ENCODE assay signal across 11 mouse cellular contexts in the genomic region with DNA sequence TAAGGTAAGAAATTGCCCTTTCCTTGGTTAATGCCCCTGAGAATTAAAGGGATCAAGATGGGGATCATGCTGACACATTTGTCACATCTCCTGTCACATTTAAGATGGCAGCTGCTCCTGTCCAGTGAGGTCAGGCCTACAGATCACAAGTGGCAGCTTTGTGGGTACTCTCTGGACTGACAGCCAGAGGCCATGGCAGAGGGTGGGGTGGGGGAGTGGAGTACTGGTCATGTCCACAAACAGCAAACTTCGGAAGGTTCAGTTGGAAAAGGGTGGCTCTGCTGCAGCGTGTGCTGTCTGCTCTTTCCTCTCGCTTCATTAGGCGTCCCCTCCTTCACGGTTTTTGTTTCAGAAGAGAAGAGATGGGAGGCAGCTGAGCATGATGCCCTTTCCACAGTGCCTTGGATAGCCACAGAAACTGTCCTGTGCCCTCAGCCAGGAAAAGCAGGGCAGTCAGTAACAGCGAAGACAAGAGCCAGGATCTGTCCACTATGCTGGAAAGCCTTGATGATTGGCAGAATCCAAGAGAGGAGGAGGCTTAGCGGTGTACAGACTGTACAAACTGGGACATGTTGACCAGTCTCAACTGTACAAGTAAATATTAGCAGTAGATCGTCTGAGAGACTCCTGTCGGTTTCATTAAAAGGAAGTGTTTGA. TPM values are rescaled to one million over a fixed set of nuclear protein-coding genes. Genes with fewer than 3 reads are reported as not detected.
DNase-seq lines count a peak whose midpoint lies in the region; ATAC-seq and TF ChIP-seq lines count a peak whose summit lies in the region.
"Had no signal": no experiment of that assay in that cellular context is flagged by ENCODE, and none has a peak within 500 bp of the region (broad histone marks: within the 10 kb centered on the region; RNA-seq: fewer than 3 reads in every experiment).

No protein-coding gene starts in this region.

- H3K27me3 ChIP-seq in cerebellum, adult 2 months (ENCODE audit: control insufficient read depth, insufficient read depth, low read length) = no peaks in the 10 kb centered on the region
- H3K27me3 ChIP-seq in kidney, embryonic 16.5 days (ENCODE audit: insufficient read depth, low read length) = no peaks in the 10 kb centered on the region
- H3K27me3 ChIP-seq in embryonic facial prominence, embryonic 13.5 days = no peaks in the 10 kb centered on the region
- H3K27me3 ChIP-seq: limb, embryonic 13.5 days; neural tube, embryonic 15.5 days had no signal

- no peak for TF ChIP-seq POLR2A in cerebellum, adult 2 months (IDR thresholded peaks at IDR 0.05; ENCODE audit: borderline replicate concordance, insufficient read depth, low read length)

- DNase-seq in cerebellum, adult 2 months = no peak
- DNase-seq in cerebellum, adult 9-10 months = no peak
- no peak for DNase-seq in kidney, adult 11 months
- peak; percentile 60 for DNase-seq in lung, postnatal 10 days
- no peak for DNase-seq in layer of hippocampus, adult 9-10 months (ENCODE audit: low spot score)
- DNase-seq in kidney, postnatal 14 days = no peak
- DNase-seq: cerebellum, postnatal 25 days had no signal

- H3K27ac ChIP-seq in cerebellum, adult 2 months (ENCODE audit: insufficient read depth, low read length) = 0 out of 2 replicates have a peak overlapping the region, but pooled peaks have one; percentile 64
- H3K27ac ChIP-seq in kidney, embryonic 16.5 days (ENCODE audit: low read length) = peak overlapping the region; percentile 15; the same call in 1 of the 2 replicates
- H3K27ac ChIP-seq in embryonic facial prominence, embryonic 13.5 days = 0 out of 2 replicates have a peak overlapping the region, but pooled peaks have one; percentile 16
- H3K27ac ChIP-seq: limb, embryonic 13.5 days; neural tube, embryonic 15.5 days had no signal

- H3K9ac ChIP-seq in kidney, embryonic 16.5 days (replicated peaks; ENCODE audit: low read length) = no peak overlapping the region
- no peak overlapping the region for H3K9ac ChIP-seq in embryonic facial prominence, embryonic 13.5 days
- H3K9ac ChIP-seq: limb, embryonic 13.5 days; neural tube, embryonic 15.5 days had no signal

- peaks cover 8% of the 10 kb centered on the region for H3K4me1 ChIP-seq in cerebellum, adult 2 months (ENCODE audit: control insufficient read depth, insufficient read depth, low read length)
- H3K4me1 ChIP-seq in kidney, embryonic 16.5 days (ENCODE audit: insufficient read depth, low read length) = peaks cover 11% of the 10 kb centered on the region
- H3K4me1 ChIP-seq in embryonic facial prominence, embryonic 13.5 days = peaks cover 9% of the 10 kb centered on the region; the same call in 1 of the 2 replicates

- WGBS in cerebellum, adult 2 months = 38% methylated on average over 9 of the region's 9 CpGs
- 44% methylated on average over 9 of the region's 9 CpGs for WGBS in kidney, embryonic 16.5 days
- 74% methylated on average over 9 of the region's 9 CpGs for WGBS in embryonic facial prominence, embryonic 13.5 days

- no peak for TF ChIP-seq CTCF in cerebellum, adult 2 months (IDR thresholded peaks at IDR 0.05; ENCODE audit: borderline replicate concordance, insufficient read depth, low read depth, low read length)

- H3K9me3 ChIP-seq in kidney, embryonic 16.5 days (ENCODE audit: low read length) = no peaks in the 10 kb centered on the region
- no peaks in the 10 kb centered on the region for H3K9me3 ChIP-seq in embryonic facial prominence, embryonic 13.5 days
- H3K9me3 ChIP-seq: limb, embryonic 13.5 days; neural tube, embryonic 15.5 days had no signal

- ATAC-seq in kidney, embryonic 16.5 days (ENCODE audit: low FRiP score, low TSS enrichment) = peak; percentile 74
- no peak for ATAC-seq in embryonic facial prominence, embryonic 13.5 days (ENCODE audit: insufficient number of reproducible peaks, insufficient read depth, low FRiP score, low TSS enrichment, low read depth)

- H3K4me3 ChIP-seq in cerebellum, adult 2 months (replicated peaks; ENCODE audit: insufficient read depth, low read depth, low read length) = no peak overlapping the region
- H3K4me3 ChIP-seq in kidney, embryonic 16.5 days (ENCODE audit: low read length) = no peak overlapping the region
- H3K4me3 ChIP-seq in embryonic facial prominence, embryonic 13.5 days = no peak overlapping the region
- H3K4me3 ChIP-seq: limb, embryonic 13.5 days; neural tube, embryonic 15.5 days had no signal

- H3K36me3 ChIP-seq in kidney, embryonic 16.5 days (ENCODE audit: insufficient read depth, low read length) = no peaks in the 10 kb centered on the region
- H3K36me3 ChIP-seq in embryonic facial prominence, embryonic 13.5 days = peaks cover 19% of the 10 kb centered on the region; the same call in 1 of the 2 replicates

- H3K4me2 ChIP-seq in kidney, embryonic 16.5 days (replicated peaks; ENCODE audit: low read depth, low read length) = no peak overlapping the region
- H3K4me2 ChIP-seq in embryonic facial prominence, embryonic 13.5 days = no peak overlapping the region
- H3K4me2 ChIP-seq: limb, embryonic 13.5 days; neural tube, embryonic 15.5 days had no signal

RNA-seq across cellular contexts. Expression of a gene that starts 46.0 kb away (rescaled TPM):
- 15.0 and 16.5 TPM in 2 replicates for polyA plus RNA-seq in cerebellum, adult 2 months (2012; rRNA removed)
- 76.8 and 80.4 TPM in 2 replicates for polyA plus RNA-seq in kidney, embryonic 16.5 days (2015; fragmentation: Nextera tagmentation; extraction: Ambion mirVana)
- 7.5 and 8.9 TPM in 2 replicates for polyA plus RNA-seq in embryonic facial prominence, embryonic 13.5 days (2015; fragmentation: Nextera tagmentation; extraction: Ambion mirVana)
